Mouse (Mus musculus): Measurements from ENCODE around the gene Pygo1.

DNA sequence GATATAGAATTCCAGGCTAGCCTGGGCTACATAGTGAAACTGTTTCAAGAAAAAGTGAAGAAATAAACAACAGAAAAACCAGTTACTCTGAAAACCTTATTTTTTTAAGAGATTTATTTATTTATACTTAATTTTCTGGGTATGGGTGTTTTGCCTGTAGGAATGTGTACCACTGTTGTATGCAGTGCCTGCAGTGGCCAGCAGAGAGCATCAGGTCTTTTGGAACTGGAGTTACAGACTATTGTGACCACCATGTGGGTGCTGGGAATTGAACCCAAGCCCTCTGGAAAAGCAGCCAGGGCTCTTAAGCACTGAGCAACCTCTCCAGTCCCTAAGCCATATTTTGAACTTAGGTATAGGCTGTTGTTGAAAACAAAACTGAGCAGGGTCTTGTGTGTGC lies 47.5 kb downstream of the Pygo1 start:
- no peak for TF ChIP-seq USF1 (IDR thresholded peaks at IDR 0.05; ENCODE audit: low read depth)
- no peak for TF ChIP-seq TCF3 (IDR thresholded peaks at IDR 0.05; ENCODE audit: insufficient read length, low read depth)

Data from myocyte (in vitro differentiated cells).